Comparison of ENCODE assay signal across 13 mouse cellular contexts in the genomic region with DNA sequence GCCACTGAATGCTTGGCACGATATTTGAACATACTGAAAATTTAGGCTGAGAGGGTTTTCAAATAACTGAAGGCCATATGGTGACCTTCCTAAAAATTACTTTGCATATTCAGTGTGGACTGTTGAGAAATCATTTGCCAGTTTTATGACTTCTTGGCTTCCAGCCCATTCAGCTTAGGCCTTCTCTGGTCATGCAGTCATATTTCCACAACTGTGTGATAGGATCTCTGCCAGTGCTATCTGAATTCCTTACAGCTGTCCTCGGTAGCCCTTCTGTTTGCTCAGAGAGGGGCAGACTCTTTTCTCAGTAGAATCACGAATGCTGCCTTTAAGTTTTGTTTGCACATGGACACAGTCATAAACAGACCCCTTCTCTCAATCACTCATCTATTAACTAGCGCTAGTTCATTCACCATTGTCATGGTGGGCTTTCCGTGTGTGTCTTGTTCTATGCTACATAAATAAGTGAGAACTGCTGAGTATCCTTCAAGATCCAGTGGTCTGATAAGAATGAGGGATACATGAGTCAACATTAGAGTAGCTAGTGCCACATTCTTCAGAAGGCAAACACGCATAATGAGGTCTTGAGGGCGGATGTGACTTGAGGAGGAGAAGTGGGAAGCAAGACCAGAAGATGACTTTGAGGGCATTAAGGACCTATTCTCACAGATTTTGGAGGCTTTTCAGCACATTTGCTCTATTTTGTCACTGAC. TPM values are rescaled to one million over a fixed set of nuclear protein-coding genes. Genes with fewer than 3 reads are reported as not detected.
DNase-seq lines count a peak whose midpoint lies in the region; ATAC-seq and TF ChIP-seq lines count a peak whose summit lies in the region.
"Had no signal": no experiment of that assay in that cellular context is flagged by ENCODE, and none has a peak within 500 bp of the region (broad histone marks: within the 10 kb centered on the region; RNA-seq: fewer than 3 reads in every experiment).

No protein-coding gene starts in this region.

- 42% methylated on average over 7 of the region's 7 CpGs for WGBS in lung, embryonic 15.5 days
- 55% methylated on average over 7 of the region's 7 CpGs for WGBS in lung, adult 2 months

- H3K9ac ChIP-seq in lung, embryonic 15.5 days = no peak overlapping the region
- H3K9ac ChIP-seq: embryonic facial prominence, embryonic 12.5 days; liver, embryonic 15.5 days had no signal

- TF ChIP-seq POLR2A in lung, adult 2 months (IDR thresholded peaks at IDR 0.05; ENCODE audit: borderline replicate concordance, extremely low read depth, low read depth, low read length) = no peak

- no peaks in the 10 kb centered on the region for H3K9me3 ChIP-seq in lung, embryonic 15.5 days
- H3K9me3 ChIP-seq: embryonic facial prominence, embryonic 12.5 days; liver, embryonic 15.5 days had no signal

- ATAC-seq in lung, embryonic 15.5 days (ENCODE audit: borderline replicate concordance, extremely low read depth, low FRiP score, low TSS enrichment) = peak; percentile 74
- ATAC-seq: midbrain, embryonic 16.5 days had no signal

- intact Hi-C loops in left cerebral cortex, adult 2 months (cut with DNase I) = no loop called here

- TF ChIP-seq CTCF in lung, adult 2 months (IDR thresholded peaks at IDR 0.05; ENCODE audit: insufficient read depth, low read length) = no peak
- TF ChIP-seq CTCF in left cerebral cortex, adult 2 months (IDR thresholded peaks at IDR 0.05) = no peak

- peaks cover 13% of the 10 kb centered on the region for H3K4me1 ChIP-seq in lung, embryonic 15.5 days
- H3K4me1 ChIP-seq in lung, adult 2 months (ENCODE audit: control insufficient read depth, insufficient read depth, low read length) = no peaks in the 10 kb centered on the region; the same call in 1 of the 2 replicates
- H3K4me1 ChIP-seq: embryonic facial prominence, embryonic 12.5 days; liver, embryonic 15.5 days had no signal

- DNase-seq in adrenal gland, adult 8-10 months = peak; percentile 26
- no peak for DNase-seq in adrenal gland, adult 18-20 months (ENCODE audit: low spot score in 2 of 2)
- no peak for DNase-seq in lung, adult 2 months
- DNase-seq in kidney, adult 8-10 months = peak; percentile 17 to 59
- DNase-seq in lung, postnatal 36 days = peak; percentile 16
- no peak for DNase-seq in thymus, postnatal 0 days (ENCODE audit: low spot score)
- DNase-seq in left cerebral cortex, adult 2 months (ENCODE audit: extremely low spot score in 1 of 2, low spot score in 2 of 2) = no peak
- DNase-seq: thymus, postnatal 14 days had no signal

- no peak overlapping the region for H3K4me3 ChIP-seq in lung, embryonic 15.5 days
- H3K4me3 ChIP-seq in lung, adult 2 months (replicated peaks; ENCODE audit: extremely low read depth, low read depth, low read length) = no peak overlapping the region
- no peak overlapping the region for H3K4me3 ChIP-seq in left cerebral cortex, adult 2 months
- H3K4me3 ChIP-seq: embryonic facial prominence, embryonic 12.5 days; liver, embryonic 15.5 days had no signal

- H3K27me3 ChIP-seq in lung, embryonic 15.5 days = no peaks in the 10 kb centered on the region
- H3K27me3 ChIP-seq: embryonic facial prominence, embryonic 12.5 days; liver, embryonic 15.5 days had no signal

- peak overlapping the region; percentile 23; the same call in 1 of the 2 replicates for H3K27ac ChIP-seq in lung, embryonic 15.5 days
- H3K27ac ChIP-seq in left cerebral cortex, adult 2 months = no peak overlapping the region
- H3K27ac ChIP-seq: embryonic facial prominence, embryonic 12.5 days; liver, embryonic 15.5 days had no signal

- H3K36me3 ChIP-seq in lung, embryonic 15.5 days = no peaks in the 10 kb centered on the region
- H3K36me3 ChIP-seq: embryonic facial prominence, embryonic 12.5 days; liver, embryonic 15.5 days had no signal

- no peak overlapping the region for H3K4me2 ChIP-seq in lung, embryonic 15.5 days
- H3K4me2 ChIP-seq: embryonic facial prominence, embryonic 12.5 days; liver, embryonic 15.5 days had no signal

RNA-seq across cellular contexts. Expression of a gene that starts 39.4 kb away (rescaled TPM):
- 1 to 10 TPM; 1.1 to 2.4 (median 1.5) TPM for total RNA-seq in adrenal gland, adult 8-10 months (2022)
- total RNA-seq in adrenal gland, adult 18-20 months (2021) = 1 to 10 TPM; 1.5 to 1.9 TPM
- 0.72 and 1.3 TPM in 2 replicates for polyA plus RNA-seq in lung, embryonic 15.5 days (2015; fragmentation: Nextera tagmentation; extraction: Ambion mirVana)
- polyA plus RNA-seq in lung, adult 2 months (2012; rRNA removed) = 1.7 and 2.3 TPM in 2 replicates
- polyA plus RNA-seq in thymus, postnatal 0 days (2015; fragmentation: Nextera tagmentation; extraction: Ambion mirVana) = 0.90 and 1.5 TPM in 2 replicates
- under 1 TPM; 0.41 to 0.47 TPM for total RNA-seq in left cerebral cortex, adult 2 months (2021)
- total RNA-seq: hematopoietic stem cell, adult 5-6 weeks had no signal

Comparison
In these comparisons a context has a peak if more than half of its experiments do, and no peak if none do; other contexts are left out.
1. DNase-seq: peak in adrenal gland, adult 8-10 months (single experiment), kidney, adult 8-10 months (2 of 2) and lung, postnatal 36 days (single experiment); none in adrenal gland, adult 18-20 months (0 of 2), lung, adult 2 months (single experiment), thymus, postnatal 0 days (single experiment) and left cerebral cortex, adult 2 months (0 of 2).